Mouse (Mus musculus): ENCODE results near the gene Hist2h3b. TPM values are rescaled to one million over a fixed set of nuclear protein-coding genes. Genes with fewer than 3 reads are reported as not detected.
"Not testable (repeated sequence)": the region's sequence is repeated elsewhere in the genome, so short reads cannot be mapped to it uniquely, and the experiment has no call there.

Gene Hist2h3b
- total RNA-seq (2021) = 10 to 100 TPM; 24.6 to 29.5 TPM
- long read RNA-seq, experiment 1 = 0 reads
- long read RNA-seq, experiment 2 = 0 reads

DNA sequence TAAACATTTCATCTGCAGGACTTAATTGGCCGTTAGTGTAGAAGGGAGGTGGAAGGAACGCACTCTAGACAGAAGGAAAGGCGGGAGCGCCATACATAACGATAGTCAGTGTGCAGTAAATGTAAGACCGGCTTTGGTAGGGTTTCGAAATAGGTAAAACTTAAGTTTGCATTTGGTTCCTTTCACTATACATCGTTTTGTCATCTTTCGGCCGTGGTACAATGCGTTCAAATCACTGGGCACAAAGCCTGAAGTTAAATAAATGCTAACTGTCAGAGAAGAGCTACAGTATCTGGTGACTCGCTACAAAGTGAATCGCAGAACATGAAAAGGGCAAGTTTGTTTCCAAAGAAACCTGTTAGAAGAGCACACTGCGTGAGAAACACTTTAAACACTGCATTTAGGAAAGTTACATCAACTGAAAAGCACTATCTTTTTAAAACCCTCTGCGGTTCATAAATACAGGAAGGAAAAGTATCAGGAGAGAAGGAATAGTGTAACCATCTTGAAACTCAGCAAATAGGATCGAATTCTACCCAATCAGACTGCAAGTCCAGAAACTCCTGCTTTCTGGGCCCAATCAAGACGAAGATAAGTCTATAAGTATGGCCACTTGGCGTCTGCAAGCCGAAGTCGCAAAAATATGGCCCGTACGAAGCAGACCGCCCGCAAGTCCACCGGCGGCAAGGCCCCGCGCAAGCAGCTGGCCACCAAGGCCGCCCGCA, at the start of gene Hist2h3b:
Gene Hist2h3b, plus strand, starts transcription at position 604 of the 725 bp plus-strand sequence.
- DNase-seq = peak; percentile 74

DNA sequence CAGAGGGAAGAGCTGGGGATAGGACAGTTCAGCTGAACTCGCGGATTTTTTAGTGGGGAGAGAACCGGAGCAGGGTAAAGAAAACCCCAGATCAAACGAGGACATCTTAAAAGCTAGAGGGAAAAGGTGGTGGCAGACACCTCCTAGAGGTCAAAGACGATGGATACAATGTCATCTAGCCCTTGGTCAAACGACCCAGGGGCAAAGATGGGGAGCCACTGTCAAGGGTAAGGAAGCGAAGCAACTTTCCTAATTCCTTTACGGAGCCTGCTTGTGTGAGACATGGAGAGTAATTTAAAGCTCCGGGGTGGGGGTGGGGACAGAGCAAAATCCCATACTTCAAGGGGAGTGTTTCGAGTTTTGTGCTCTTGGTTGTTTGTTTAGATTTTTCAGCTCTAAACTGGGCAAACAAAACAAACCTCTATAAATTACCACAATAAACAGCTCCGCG, 49.2 kb upstream of the Hist2h3b start:
- peak; percentile 22 for DNase-seq

DNA sequence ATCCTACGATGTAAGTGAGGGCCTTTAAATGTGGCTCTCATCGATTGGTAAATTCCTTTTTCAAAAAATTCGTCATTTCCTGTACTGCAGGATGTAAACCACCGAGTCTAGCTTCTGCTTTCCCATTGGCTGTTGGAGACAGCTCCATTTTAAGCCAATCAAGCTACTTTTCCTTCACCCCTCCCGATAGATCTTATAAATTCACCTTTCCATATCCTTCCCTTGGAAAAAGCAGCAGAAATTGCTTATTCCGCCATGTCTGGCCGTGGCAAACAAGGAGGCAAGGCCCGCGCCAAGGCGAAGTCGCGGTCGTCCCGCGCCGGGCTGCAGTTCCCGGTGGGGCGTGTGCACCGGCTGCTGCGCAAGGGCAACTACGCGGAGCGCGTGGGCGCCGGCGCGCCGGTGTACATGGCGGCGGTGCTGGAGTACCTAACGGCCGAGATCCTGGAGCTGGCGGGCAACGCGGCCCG, 48.8 kb upstream of the Hist2h3b start, which contains the start of the genes Bola1 and Hist2h2ab:
Gene Bola1, minus strand, starts transcription at position 49 of the 470 bp plus-strand sequence.
Gene Hist2h2ab, plus strand, starts transcription at position 205 of the 470 bp plus-strand sequence.
- peak; percentile 73 for DNase-seq

GRCm38 (mm10) chr3:96220131-96220764, 48.2 kb upstream of the Hist2h3b start:
- DNase-seq = not testable (repeated sequence)

DNA sequence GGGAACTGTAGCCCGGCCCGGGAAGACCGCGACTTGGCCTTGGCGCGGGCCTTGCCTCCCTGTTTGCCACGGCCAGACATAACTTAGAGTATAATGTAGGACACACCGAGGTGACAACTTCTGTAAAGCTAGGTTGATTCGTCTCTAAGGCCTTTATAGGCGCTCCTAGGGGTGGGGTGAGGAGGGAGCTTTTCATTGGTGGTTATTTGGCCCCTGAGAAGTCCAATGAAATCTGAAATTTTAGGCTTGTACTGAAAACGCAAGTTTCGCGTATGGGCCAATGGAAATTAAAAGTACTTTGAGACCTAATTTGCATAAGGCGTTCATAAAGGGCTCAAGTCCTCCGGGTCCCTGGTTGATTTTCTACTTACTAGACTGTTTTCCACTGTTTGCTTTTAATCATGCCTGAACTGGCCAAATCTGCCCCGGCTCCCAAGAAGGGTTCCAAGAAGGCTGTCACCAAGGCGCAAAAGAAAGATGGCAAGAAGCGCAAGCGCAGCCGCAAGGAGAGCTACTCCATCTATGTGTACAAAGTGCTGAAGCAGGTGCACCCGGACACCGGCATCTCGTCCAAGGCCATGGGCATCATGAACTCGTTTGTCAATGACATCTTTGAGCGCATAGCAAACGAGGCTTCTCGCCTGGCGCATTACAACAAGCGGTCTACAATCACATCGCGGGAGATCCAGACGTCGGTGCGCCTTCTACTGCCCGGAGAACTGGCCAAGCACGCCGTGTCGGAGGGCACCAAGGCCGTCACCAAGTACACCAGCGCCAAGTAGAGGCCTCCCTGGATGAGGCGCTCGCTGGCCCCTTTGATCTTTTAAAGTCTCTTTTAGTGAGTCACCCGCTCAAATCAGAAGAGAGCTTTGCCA, 47.5 kb upstream of the Hist2h3b start, which contains the start of the genes Hist2h2ac and Hist2h2be:
Gene Hist2h2ac, minus strand, starts transcription at position 116 of the 875 bp plus-strand sequence.
Gene Hist2h2be, plus strand, starts transcription at position 355 of the 875 bp plus-strand sequence.
- DNase-seq = peak; percentile 81

- no peak for DNase-seq
Observed at GRCm38 (mm10) chr3:96221640-96222038, 46.8 kb upstream of the Hist2h3b start.

DNA sequence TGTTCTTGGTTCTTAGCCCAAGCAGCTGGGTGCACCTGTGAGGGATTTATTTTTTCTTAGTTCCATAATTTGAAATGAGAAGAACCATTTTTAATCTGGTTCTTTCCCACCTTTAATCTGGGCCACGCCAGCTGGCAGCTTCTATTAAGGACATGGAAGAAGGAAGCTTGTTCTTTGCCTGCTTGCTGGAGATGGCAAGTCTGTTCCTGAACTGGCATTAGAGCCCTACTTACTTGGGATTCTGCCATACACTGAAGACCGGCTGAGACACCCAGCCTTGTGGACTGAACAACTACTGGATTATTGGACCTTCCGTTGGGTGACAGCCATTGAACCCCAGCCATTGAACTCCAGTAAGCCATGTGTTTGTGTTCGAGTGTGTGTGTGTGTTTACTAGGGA, 45.7 kb upstream of the Hist2h3b start:
- no peak for DNase-seq

DNA sequence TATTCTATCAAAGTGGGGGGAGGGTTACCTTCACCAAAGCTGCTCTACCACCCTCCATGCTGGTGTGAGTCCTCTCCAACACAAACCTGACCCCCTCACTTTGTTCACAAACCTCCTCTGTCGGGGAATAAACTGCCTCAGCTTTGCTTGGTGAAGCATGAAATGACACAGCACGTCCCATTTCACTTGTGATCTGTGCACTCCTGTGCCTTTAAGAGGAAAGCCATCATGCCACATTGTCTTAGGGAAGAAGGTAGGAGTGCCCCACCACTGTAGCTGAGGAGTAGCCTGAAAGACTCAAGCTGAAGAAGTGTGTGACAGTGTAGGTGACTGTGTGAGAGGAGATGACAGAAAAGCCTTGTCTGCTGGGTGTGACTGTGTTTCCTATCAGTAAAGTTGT, 43.0 kb upstream of the Hist2h3b start:
- no peak for DNase-seq

- peak; percentile 34 for DNase-seq
Observed at GRCm38 (mm10) chr3:96226695-96227648, 41.5 kb upstream of the Hist2h3b start.

- no peak for DNase-seq
Observed at GRCm38 (mm10) chr3:96228828-96229227, 39.6 kb upstream of the Hist2h3b start.

DNA sequence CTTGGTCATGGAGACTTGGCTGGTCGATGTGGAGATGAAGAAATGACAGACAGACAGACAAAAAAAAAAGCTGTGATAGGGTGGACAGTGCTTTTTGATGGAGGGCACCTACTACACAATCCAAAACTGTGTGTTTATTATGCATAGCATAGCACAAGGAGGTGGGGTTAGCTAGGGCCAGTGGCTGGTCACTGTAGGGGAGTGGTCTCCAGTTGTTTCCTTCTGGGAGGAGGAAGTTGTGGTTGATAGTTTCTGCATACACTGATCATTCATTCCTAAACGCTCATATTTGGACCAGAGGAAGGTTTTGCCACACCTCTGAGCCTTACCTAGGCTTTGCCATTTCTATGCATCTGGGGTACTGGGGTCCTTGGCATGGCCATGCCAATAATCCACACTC, 38.0 kb upstream of the Hist2h3b start:
- DNase-seq = no peak

- DNase-seq = no peak
Observed at GRCm38 (mm10) chr3:96230910-96231757, 37.3 kb upstream of the Hist2h3b start.

DNA sequence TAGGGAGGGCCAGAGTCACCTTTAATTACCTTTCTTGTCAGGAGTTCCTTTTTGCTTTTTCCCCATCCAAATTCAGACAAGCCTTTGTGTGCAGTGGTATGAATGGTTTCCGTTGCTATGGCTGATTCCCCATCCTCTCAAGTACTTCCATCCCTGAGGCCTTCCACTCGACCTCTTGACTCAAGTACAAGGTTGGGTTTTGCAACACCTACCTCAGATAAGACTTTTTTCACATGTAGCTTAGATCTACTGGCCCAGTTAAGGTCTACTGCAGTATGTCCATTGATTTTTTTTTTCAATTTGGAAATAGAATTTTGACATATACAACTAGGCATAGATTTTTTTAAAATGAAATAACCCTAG, 36.7 kb upstream of the Hist2h3b start:
- DNase-seq = no peak

DNA sequence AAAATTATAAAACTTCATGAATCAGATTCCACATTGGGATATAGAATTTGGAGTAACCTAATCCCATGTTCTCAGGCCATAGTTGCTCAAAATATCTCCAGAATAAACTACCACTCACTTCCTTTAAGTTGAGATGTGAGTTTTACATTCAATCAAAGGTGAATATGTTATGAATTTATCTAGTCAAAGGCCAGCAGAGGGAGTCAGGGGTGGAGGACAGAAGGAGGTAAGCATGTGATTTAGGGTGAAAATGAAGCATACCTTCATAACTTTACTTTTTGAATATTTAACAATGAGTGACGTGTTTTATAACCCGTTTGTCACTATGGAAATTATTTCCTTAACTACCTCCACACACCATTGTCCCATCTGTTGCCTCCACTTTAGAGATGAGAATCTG, 33.5 kb upstream of the Hist2h3b start:
- DNase-seq = no peak

- no peak for DNase-seq
Observed at GRCm38 (mm10) chr3:96235836-96236235, 32.6 kb upstream of the Hist2h3b start.

GRCm38 (mm10) chr3:96236834-96237334, 31.6 kb upstream of the Hist2h3b start:
- DNase-seq = no peak

- no peak for DNase-seq
Observed at GRCm38 (mm10) chr3:96237335-96237903, 31.0 kb upstream of the Hist2h3b start.

DNA sequence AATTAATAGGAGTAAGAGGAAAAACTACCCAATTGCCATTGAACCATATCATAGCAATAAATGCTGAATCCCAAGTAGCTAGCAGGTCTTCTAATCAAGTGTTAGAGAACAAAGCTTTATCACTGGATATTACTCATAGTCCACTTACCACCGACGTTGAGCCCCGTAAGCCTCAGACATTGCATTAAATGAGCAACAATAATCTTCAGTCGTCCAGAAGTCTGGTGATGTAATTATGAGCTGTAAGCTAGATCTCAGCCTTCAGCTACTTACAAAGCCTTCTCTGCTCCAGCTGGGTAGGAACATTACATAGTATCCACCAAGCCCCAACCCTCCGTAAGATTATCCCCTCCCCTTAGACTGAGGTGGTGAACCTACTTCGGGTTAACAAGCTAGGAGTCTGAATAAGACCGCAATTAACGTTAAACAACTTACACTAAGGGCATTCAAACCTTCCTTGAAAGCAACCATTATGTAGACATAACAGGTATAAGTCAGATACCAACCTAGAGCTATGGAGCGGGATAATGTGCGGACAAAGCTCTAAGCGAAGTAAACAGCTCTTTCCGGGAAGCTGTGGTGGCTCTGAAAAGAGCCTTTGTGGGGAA, 30.4 kb upstream of the Hist2h3b start:
- no peak for DNase-seq
